Mouse (Mus musculus) neural tube, embryonic 13.5 days (tissue): ENCODE results near the gene Rnf115. TPM values are rescaled to one million over a fixed set of nuclear protein-coding genes. Genes with fewer than 3 reads are reported as not detected.
A peak's percentile ranks its signal among the peaks of the same experiment; 100 is the strongest.

ENCODE experiments used
- ATAC-seq: fragments of 200-750 bp; cut with Nextera tagmentation; 2 replicates; pipeline ENCODE4 v1.8.0; 2017; ENCODE audit warnings: low read depth, mild to moderate bottlenecking, moderate TSS enrichment, moderate library complexity
- H3K27ac ChIP-seq: fragments of 300-500 bp; sonication (generic); replicated peaks from 2 replicates; pipeline ENCODE4 v1.5.1; 2015; ENCODE audit warnings: moderate library complexity, mild to moderate bottlenecking, inconsistent platforms
- H3K27me3 ChIP-seq: fragments of 300-500 bp; sonication (generic); 2 replicates; pipeline ENCODE4 v1.6.1; 2015; ENCODE audit warnings: mild to moderate bottlenecking, inconsistent platforms
- H3K36me3 ChIP-seq: fragments of 300-500 bp; sonication (generic); 2 replicates; pipeline ENCODE4 v1.6.1; 2015; ENCODE audit warnings: mild to moderate bottlenecking, inconsistent platforms
- H3K4me1 ChIP-seq: fragments of 300-500 bp; sonication (generic); replicated peaks from 2 replicates; pipeline ENCODE4 v1.6.1; 2015; ENCODE audit warnings: inconsistent platforms
- H3K4me2 ChIP-seq: fragments of 300-500 bp; sonication (generic); 2 replicates; pipeline ENCODE4 v1.6.1; 2015; ENCODE audit warnings: inconsistent platforms, mild to moderate bottlenecking, moderate library complexity
- H3K4me3 ChIP-seq: fragments of 300-500 bp; sonication (generic); 2 replicates; pipeline ENCODE4 v1.5.1; 2015; ENCODE audit warnings: mild to moderate bottlenecking, inconsistent platforms
- H3K9ac ChIP-seq: fragments of 300-500 bp; sonication (generic); 2 replicates; pipeline ENCODE4 v1.6.1; 2015; ENCODE audit warnings: moderate library complexity, mild to moderate bottlenecking, inconsistent platforms
- H3K9me3 ChIP-seq: fragments of 300-500 bp; sonication (generic); 2 replicates; pipeline ENCODE4 v1.6.1; 2016; ENCODE audit warnings: inconsistent platforms
- WGBS: fragments of 180-500 bp; shearing (Covaris S2); methylation state at CpG from one replicate; pipeline ENCODE4 v1.1.7; 2015; 5-methylcytosine and 5-hydroxymethylcytosine counted together
- polyA plus RNA-seq: library from polyadenylated mRNA; unstranded; fragments of >200 nt; fragmentation: Nextera tagmentation; extraction: Ambion mirVana; gene quantifications from 2 replicates; pipeline ENCODE4 v1.2.1, GENCODE M21; 2015

The Rnf115 gene
- polyA plus RNA-seq, 1 experiment from 2014 or later: 79.9 TPM

DNA sequence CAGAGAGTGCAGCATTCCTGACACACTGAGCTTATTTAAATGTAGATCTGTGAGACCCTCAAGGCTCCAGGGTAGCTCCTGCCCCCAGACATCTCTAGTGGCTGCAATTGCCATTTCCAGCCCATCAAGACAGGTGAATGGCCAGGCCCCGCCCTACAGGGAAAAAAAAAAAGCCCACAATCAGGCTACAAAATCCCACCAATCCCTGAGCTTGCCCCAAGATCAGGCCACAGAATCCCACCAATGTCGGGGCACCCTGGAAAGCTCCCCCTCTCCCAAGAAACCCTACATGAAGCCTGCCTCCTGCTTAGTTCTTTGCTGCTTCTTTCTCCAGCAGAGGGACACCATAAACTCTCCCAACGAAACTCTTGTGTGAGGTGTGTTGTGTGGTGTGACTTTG is 80.7 kb downstream of the Rnf115 start:
- no peak overlapping the region for H3K27ac ChIP-seq
- WGBS: 73% methylated on average over 3 of the region's 3 CpGs
- H3K4me2 ChIP-seq: no peak overlapping the region
- H3K36me3 ChIP-seq: peaks cover 11% of the 10 kb centered on the region; the same call in 1 of the 2 replicates
- ATAC-seq: no peak
- no peak overlapping the region for H3K4me3 ChIP-seq
- no peak overlapping the region for H3K9ac ChIP-seq
- H3K4me1 ChIP-seq: no peaks in the 10 kb centered on the region
- no peaks in the 10 kb centered on the region for H3K27me3 ChIP-seq
- no peaks in the 10 kb centered on the region for H3K9me3 ChIP-seq

DNA sequence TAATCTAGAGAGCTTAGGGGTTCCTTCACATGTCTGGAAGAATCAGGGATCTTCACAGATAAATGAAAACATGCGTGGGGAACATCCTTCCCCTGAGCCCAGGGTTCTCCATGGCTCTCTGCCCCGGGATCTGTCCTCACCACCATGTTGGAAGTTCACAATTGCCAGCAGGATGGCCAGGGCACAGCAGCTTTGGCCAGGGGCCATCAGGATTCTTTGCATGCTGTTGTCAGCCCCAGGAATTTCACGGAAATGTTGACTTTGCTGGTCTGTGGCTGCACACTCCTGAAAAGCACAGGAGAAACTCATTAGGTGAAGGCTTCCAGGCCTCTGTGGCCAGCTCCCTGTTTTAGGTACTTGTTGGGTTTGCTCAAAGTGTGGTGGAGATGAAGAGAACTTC is 81.2 kb downstream of the Rnf115 start:
- Histone ChIP-seq H3K9ac (no peak overlapping the region), H3K27ac (no peak overlapping the region), H3K9me3 (no peaks in the 10 kb centered on the region), H3K36me3 (peaks cover 11% of the 10 kb centered on the region; the same call in 1 of the 2 replicates), H3K4me2 (no peak overlapping the region), H3K27me3 (no peaks in the 10 kb centered on the region), H3K4me3 (no peak overlapping the region), H3K4me1 (no peaks in the 10 kb centered on the region)
- 89% methylated on average over 3 of the region's 3 CpGs for WGBS
- ATAC-seq: no peak

GRCm38 (mm10) chr3:96811232-96811631 is 83.8 kb downstream of the Rnf115 start:
- Histone ChIP-seq H3K4me3 (no peak overlapping the region), H3K4me1 (no peaks in the 10 kb centered on the region), H3K4me2 (no peak overlapping the region), H3K9me3 (no peaks in the 10 kb centered on the region), H3K9ac (no peak overlapping the region), H3K27me3 (no peaks in the 10 kb centered on the region), H3K36me3 (0 out of 2 replicates have a peak, but pooled peaks cover 6% of the 10 kb centered on the region), H3K27ac (no peak overlapping the region)
- no peak for ATAC-seq
- WGBS: 93% methylated on average over 3 of the region's 3 CpGs

GRCm38 (mm10) chr3:96812395-96813091 is 85.1 kb downstream of the Rnf115 start:
- whole genome bisulfite sequencing: 45% methylated on average over 20 of the region's 20 CpGs
- Histone ChIP-seq H3K4me2 (peak overlapping the region; percentile 27; the same call in 1 of the 2 replicates), H3K9ac (no peak overlapping the region), H3K27ac (no peak overlapping the region), H3K36me3 (no peaks in the 10 kb centered on the region), H3K4me1 (no peaks in the 10 kb centered on the region), H3K9me3 (no peaks in the 10 kb centered on the region), H3K4me3 (no peak overlapping the region), H3K27me3 (no peaks in the 10 kb centered on the region)
- peak; percentile 47; the same call in 1 of the 2 replicates for ATAC-seq

DNA sequence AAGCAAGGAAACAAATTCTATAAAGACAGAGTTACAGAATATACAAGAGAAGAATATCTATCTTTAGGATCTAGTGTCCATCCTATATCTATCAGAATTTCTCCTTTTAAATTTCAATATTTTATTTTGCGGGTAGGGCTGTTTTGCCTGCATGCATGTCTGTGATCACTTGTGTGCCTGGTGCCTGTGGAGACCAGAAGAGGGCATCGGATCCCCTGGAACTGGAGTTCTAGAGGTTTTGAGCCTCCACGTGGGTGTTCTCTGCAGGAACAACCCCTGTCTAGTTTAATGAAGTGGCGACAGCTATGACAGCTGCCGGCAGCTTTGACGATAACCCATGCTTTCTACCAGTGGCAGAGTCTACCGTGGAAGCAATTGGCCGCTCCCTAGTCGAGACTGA is 85.6 kb downstream of the Rnf115 start:
- no peaks in the 10 kb centered on the region for H3K4me1 ChIP-seq
- H3K9ac ChIP-seq: no peak overlapping the region
- no peak overlapping the region for H3K4me3 ChIP-seq
- WGBS: 49% methylated on average over 9 of the region's 9 CpGs
- H3K4me2 ChIP-seq: 0 out of 2 replicates have a peak overlapping the region, but pooled peaks have one; percentile 27
- no peaks in the 10 kb centered on the region for H3K36me3 ChIP-seq
- no peaks in the 10 kb centered on the region for H3K27me3 ChIP-seq
- H3K27ac ChIP-seq: no peak overlapping the region
- no peak for ATAC-seq
- H3K9me3 ChIP-seq: no peaks in the 10 kb centered on the region

GRCm38 (mm10) chr3:96813591-96814244 is 86.3 kb downstream of the Rnf115 start:
- Histone ChIP-seq H3K27ac (no peak overlapping the region), H3K36me3 (no peaks in the 10 kb centered on the region), H3K4me2 (no peak overlapping the region), H3K9ac (no peak overlapping the region), H3K27me3 (no peaks in the 10 kb centered on the region), H3K4me3 (no peak overlapping the region), H3K9me3 (no peaks in the 10 kb centered on the region), H3K4me1 (no peaks in the 10 kb centered on the region)
- 75% methylated on average over 7 of the region's 7 CpGs for WGBS
- no peak; the same call in 1 of the 2 replicates for ATAC-seq

DNA sequence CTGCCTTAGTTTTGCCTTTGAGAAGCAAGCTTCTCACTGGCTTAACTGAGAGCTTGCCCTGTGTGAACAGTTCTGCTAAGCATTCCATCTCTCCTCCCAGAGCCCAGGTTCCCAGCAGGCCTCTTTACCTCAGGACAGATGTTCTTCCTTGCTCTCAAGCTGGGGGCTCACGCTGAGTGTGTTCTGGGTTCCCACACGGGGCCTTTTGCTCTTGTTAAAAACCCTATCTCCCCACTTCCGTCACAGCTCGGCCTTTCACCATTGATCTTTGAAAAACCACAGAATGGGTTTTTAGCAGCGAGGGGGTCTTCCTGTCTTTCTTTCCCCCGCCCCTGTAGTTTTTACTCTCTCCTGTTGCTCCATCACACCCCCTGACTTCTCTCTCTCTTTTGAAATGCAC is 86.9 kb downstream of the Rnf115 start:
- no peaks in the 10 kb centered on the region for H3K4me1 ChIP-seq
- ATAC-seq: no peak
- H3K9ac ChIP-seq: no peak overlapping the region
- no peak overlapping the region for H3K4me2 ChIP-seq
- H3K27me3 ChIP-seq: no peaks in the 10 kb centered on the region
- no peak overlapping the region for H3K4me3 ChIP-seq
- no peaks in the 10 kb centered on the region for H3K36me3 ChIP-seq
- WGBS: 45% methylated on average over 6 of the region's 6 CpGs
- no peak overlapping the region for H3K27ac ChIP-seq
- no peaks in the 10 kb centered on the region for H3K9me3 ChIP-seq

- no peaks in the 10 kb centered on the region for H3K27me3 ChIP-seq
- H3K4me3 ChIP-seq: no peak overlapping the region
- no peak overlapping the region for H3K4me2 ChIP-seq
- H3K4me1 ChIP-seq: no peaks in the 10 kb centered on the region
- WGBS: 85% methylated on average over 6 of the region's 6 CpGs
- H3K9ac ChIP-seq: no peak overlapping the region
- ATAC-seq: no peak
- no peaks in the 10 kb centered on the region for H3K36me3 ChIP-seq
- H3K9me3 ChIP-seq: no peaks in the 10 kb centered on the region
- H3K27ac ChIP-seq: no peak overlapping the region
Observed at GRCm38 (mm10) chr3:96820116-96820915, 92.9 kb downstream of the Rnf115 start.

DNA sequence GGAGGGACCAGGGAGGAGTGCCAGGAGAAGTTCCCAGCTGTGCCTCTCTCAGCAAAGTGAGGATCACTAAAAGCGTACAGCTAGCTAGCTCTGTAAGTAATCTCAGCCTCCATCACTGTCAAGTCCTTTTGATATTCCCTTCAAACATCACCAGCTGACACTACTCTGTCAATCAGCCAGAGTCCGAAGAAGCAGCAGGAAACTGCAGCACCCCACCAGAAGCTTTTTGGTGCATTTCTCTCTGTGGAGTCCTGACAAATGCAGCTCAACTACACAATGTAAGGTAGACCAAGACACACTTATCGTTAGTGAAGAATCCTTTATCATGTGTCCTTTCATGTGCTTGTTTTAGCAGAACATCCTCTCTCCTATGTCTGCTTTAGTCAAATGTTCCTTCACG is 94.1 kb downstream of the Rnf115 start:
- Histone ChIP-seq H3K9me3 (no peaks in the 10 kb centered on the region), H3K4me3 (no peak overlapping the region), H3K27ac (no peak overlapping the region), H3K4me1 (no peaks in the 10 kb centered on the region), H3K4me2 (no peak overlapping the region), H3K27me3 (no peaks in the 10 kb centered on the region), H3K9ac (no peak overlapping the region), H3K36me3 (no peaks in the 10 kb centered on the region)
- no peak for ATAC-seq
- 95% methylated on average over 4 of the region's 4 CpGs for WGBS

- H3K4me3 ChIP-seq: no peak overlapping the region
- no peaks in the 10 kb centered on the region for H3K36me3 ChIP-seq
- H3K9ac ChIP-seq: no peak overlapping the region
- no peaks in the 10 kb centered on the region for H3K27me3 ChIP-seq
- ATAC-seq: no peak
- H3K27ac ChIP-seq: no peak overlapping the region
- 18% methylated on average over 3 of the region's 3 CpGs for WGBS
- H3K9me3 ChIP-seq: no peaks in the 10 kb centered on the region
- H3K4me1 ChIP-seq: peaks cover 4% of the 10 kb centered on the region
- no peak overlapping the region for H3K4me2 ChIP-seq
Observed at GRCm38 (mm10) chr3:96823701-96824100, 96.2 kb downstream of the Rnf115 start.

- Histone ChIP-seq H3K9ac (no peak overlapping the region), H3K4me3 (no peak overlapping the region), H3K4me2 (no peak overlapping the region), H3K9me3 (no peaks in the 10 kb centered on the region), H3K27ac (no peak overlapping the region), H3K36me3 (no peaks in the 10 kb centered on the region), H3K27me3 (no peaks in the 10 kb centered on the region), H3K4me1 (peaks cover 4% of the 10 kb centered on the region)
- WGBS: 83% methylated on average over 12 of the region's 12 CpGs
- no peak for ATAC-seq
Observed at GRCm38 (mm10) chr3:96824614-96825013, 97.2 kb downstream of the Rnf115 start.

DNA sequence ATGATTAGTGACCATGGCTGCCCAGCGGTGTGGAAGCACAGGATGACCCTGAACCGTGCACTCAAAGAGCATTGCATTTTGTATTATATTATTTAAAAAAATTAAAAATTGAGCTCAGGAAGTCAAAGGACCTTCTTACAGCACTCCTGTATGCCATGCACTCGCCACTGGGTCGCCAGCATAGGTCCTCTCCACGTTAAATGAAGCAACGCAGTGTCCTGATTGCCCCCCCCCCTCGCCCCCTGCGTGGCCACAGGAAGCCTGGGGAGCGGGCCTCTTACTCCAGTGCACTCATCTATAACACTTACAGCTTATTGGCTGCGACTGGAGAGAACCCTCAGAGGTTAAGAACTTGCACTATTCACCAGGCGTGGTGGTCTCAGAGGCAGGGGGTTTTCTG is 97.8 kb downstream of the Rnf115 start:
- no peak for ATAC-seq

More for the DNA sequence above, 97.8 kb downstream of the Rnf115 start:
- Histone ChIP-seq H3K4me1 (peaks cover 4% of the 10 kb centered on the region), H3K27me3 (no peaks in the 10 kb centered on the region), H3K4me2 (no peak overlapping the region), H3K9me3 (no peaks in the 10 kb centered on the region), H3K4me3 (no peak overlapping the region), H3K27ac (no peak overlapping the region), H3K9ac (no peak overlapping the region), H3K36me3 (no peaks in the 10 kb centered on the region)
- 35% methylated on average over 11 of the region's 11 CpGs for WGBS
